Mouse (Mus musculus) G1E (cell line): ENCODE results near the gene Pnldc1. TPM values are rescaled to one million over a fixed set of nuclear protein-coding genes. Genes with fewer than 3 reads are reported as not detected.
"Not testable (repeated sequence)": the region's sequence is repeated elsewhere in the genome, so short reads cannot be mapped to it uniquely, and the experiment has no call there.

ENCODE experiments used
- ATAC-seq: 2 replicates; pipeline ENCODE4 v1.8.0; 2016; ENCODE audit warnings: mild to moderate bottlenecking; ENCODE audit not compliant: insufficient number of reproducible peaks, poor library complexity, low FRiP score, severe bottlenecking; ENCODE audit errors: extremely low read depth
- DNase-seq: peaks from one replicate; pipeline ENCODE4 v3.0.0; 2012; ENCODE audit warnings: low spot score
- H3K27me3 ChIP-seq: 2 replicates; pipeline ENCODE4 v1.6.1; 2012; ENCODE audit warnings: mild to moderate bottlenecking, low read length, inconsistent platforms; ENCODE audit not compliant: insufficient read depth
- H3K36me3 ChIP-seq: replicated peaks from 2 replicates; pipeline ENCODE3; 2012; ENCODE audit warnings: mild to moderate bottlenecking, inconsistent platforms
- H3K4me1 ChIP-seq: 2 replicates; pipeline ENCODE4 v1.6.1; 2012; ENCODE audit warnings: low read depth, low read length, inconsistent platforms, mixed read lengths; ENCODE audit not compliant: insufficient read depth
- H3K4me3 ChIP-seq: 2 replicates; pipeline ENCODE4 v1.5.1; 2012; ENCODE audit warnings: low read depth, mild to moderate bottlenecking, inconsistent platforms, low read length, moderate library complexity, mixed read lengths
- H3K9me3 ChIP-seq: replicated peaks from 2 replicates; pipeline ENCODE4 v1.6.1; 2012; ENCODE audit warnings: inconsistent platforms
- CTCF ChIP-seq: IDR thresholded peaks from 2 replicates; pipeline ENCODE4 v1.5.1; 2012; ENCODE audit warnings: low read depth, low read length, inconsistent platforms, mixed read lengths
- GATA1 ChIP-seq: IDR thresholded peaks from 2 replicates; pipeline ENCODE4 v1.6.1; 2012; ENCODE audit warnings: borderline replicate concordance, low read length, inconsistent platforms, mixed read lengths
- GATA2 ChIP-seq: IDR thresholded peaks from 2 replicates; pipeline ENCODE4 v1.6.1; 2012; ENCODE audit warnings: low read depth, low read length, inconsistent platforms, borderline replicate concordance
- POLR2AphosphoS5 ChIP-seq: IDR thresholded peaks from 2 replicates; pipeline ENCODE4 v1.6.1; 2012; ENCODE audit warnings: low read depth, low read length, inconsistent platforms; ENCODE audit not compliant: insufficient replicate concordance
- TAL1 ChIP-seq: conservative IDR thresholded peaks from 2 replicates; pipeline ENCODE4 v1.6.1; 2012; ENCODE audit warnings: low read depth, low read length, inconsistent platforms, mixed read lengths
- polyA plus RNA-seq: library from polyadenylated mRNA; stranded (reverse); fragments of >175 nt; gene quantifications from 2 replicates; pipeline ENCODE4 v1.2.3, GENCODE M21; 2012
- total RNA-seq, 2 experiments: library from RNA; stranded (forward) in 1 of 2; stranded (reverse) in 1 of 2; fragments of 200-1000 nt in 1 of 2; fragments of >200 nt in 1 of 2; fragmentation: Nextera tagmentation in 1 of 2; gene quantifications; 2 replicates each; pipeline ENCODE4 v1.2.3; 2014 to 2017

The Pnldc1 gene
- total and polyA plus RNA-seq, 3 experiments: 1.5 to 3.8 TPM; not detected in 1

- peaks cover 3% of the 10 kb centered on the region; the same call in 1 of the 2 replicates for H3K27me3 ChIP-seq
- H3K36me3 ChIP-seq: peaks cover 34% of the 10 kb centered on the region
- H3K4me3 ChIP-seq: no peak within 1 kb of the TSS; the same call in 1 of the 2 replicates
- H3K4me1 ChIP-seq: peaks cover 6% of the 10 kb centered on the region
- TF ChIP-seq POLR2AphosphoS5 (no peak), GATA2 (no peak), CTCF (no peak), GATA1 (no peak), TAL1 (no peak)
- DNase-seq: no peak
- no peak for ATAC-seq
- no peaks in the 10 kb centered on the region for H3K9me3 ChIP-seq
Observed at GRCm38 (mm10) chr17:12940151-12940805, 30.2 kb upstream of the Pnldc1 start, which contains the start of gene Acat3. TSS of gene Acat3 (minus strand) at chr17:12940600.

GRCm38 (mm10) chr17:12939377-12940148 is 29.5 kb upstream of the Pnldc1 start:
- peaks cover 27% of the 10 kb centered on the region for H3K36me3 ChIP-seq
- H3K27me3 ChIP-seq, ATAC-seq, H3K4me1 ChIP-seq, H3K9me3 ChIP-seq, DNase-seq, H3K4me3 ChIP-seq: not testable (repeated sequence)

- no peak overlapping the region for H3K4me3 ChIP-seq
- H3K9me3 ChIP-seq: no peaks in the 10 kb centered on the region
- TF ChIP-seq GATA2: no peak
- TF ChIP-seq POLR2AphosphoS5: no peak
- TF ChIP-seq GATA1: no peak
- TF ChIP-seq TAL1: no peak
- no peak for TF ChIP-seq CTCF
- peaks cover 14% of the 10 kb centered on the region for H3K36me3 ChIP-seq
- peaks cover 3% of the 10 kb centered on the region; the same call in 1 of the 2 replicates for H3K27me3 ChIP-seq
- DNase-seq (no peak), ATAC-seq (no peak)
- H3K4me1 ChIP-seq: peaks cover 6% of the 10 kb centered on the region
Observed at GRCm38 (mm10) chr17:12938077-12938476, 28.0 kb upstream of the Pnldc1 start.

GRCm38 (mm10) chr17:12937412-12937970 is 27.5 kb upstream of the Pnldc1 start:
- peaks cover 3% of the 10 kb centered on the region; the same call in 1 of the 2 replicates for H3K27me3 ChIP-seq
- TF ChIP-seq GATA2: no peak
- TF ChIP-seq GATA1: no peak
- TF ChIP-seq TAL1: no peak
- TF ChIP-seq POLR2AphosphoS5: no peak
- TF ChIP-seq CTCF: no peak
- no peaks in the 10 kb centered on the region for H3K9me3 ChIP-seq
- H3K4me3 ChIP-seq: no peak overlapping the region
- ATAC-seq (no peak), DNase-seq (no peak)
- H3K4me1 ChIP-seq: peaks cover 6% of the 10 kb centered on the region
- peaks cover 8% of the 10 kb centered on the region for H3K36me3 ChIP-seq

- no peak for ATAC-seq
- no peak for TF ChIP-seq GATA2
- TF ChIP-seq CTCF: no peak
- TF ChIP-seq TAL1: no peak
- no peak for TF ChIP-seq GATA1
- TF ChIP-seq POLR2AphosphoS5: no peak
Observed at GRCm38 (mm10) chr17:12935719-12936118, 25.7 kb upstream of the Pnldc1 start.

GRCm38 (mm10) chr17:12931576-12931975 is 21.5 kb upstream of the Pnldc1 start:
- H3K4me3 ChIP-seq, ATAC-seq, H3K9me3 ChIP-seq, H3K36me3 ChIP-seq, H3K4me1 ChIP-seq, H3K27me3 ChIP-seq, DNase-seq: not testable (repeated sequence)

More at GRCm38 (mm10) chr17:12935719-12936118, 25.7 kb upstream of the Pnldc1 start:
- no peak for DNase-seq
- Histone ChIP-seq H3K4me3 (no peak overlapping the region), H3K27me3 (peaks cover 3% of the 10 kb centered on the region; the same call in 1 of the 2 replicates), H3K36me3 (no peaks in the 10 kb centered on the region), H3K9me3 (no peaks in the 10 kb centered on the region), H3K4me1 (peaks cover 6% of the 10 kb centered on the region)

- no peaks in the 10 kb centered on the region for H3K27me3 ChIP-seq
- DNase-seq (no peak), ATAC-seq (no peak)
- no peak for TF ChIP-seq GATA1
- TF ChIP-seq CTCF: no peak
- no peak for TF ChIP-seq TAL1
- no peak for TF ChIP-seq GATA2
- TF ChIP-seq POLR2AphosphoS5: no peak
- H3K4me1 ChIP-seq: peaks cover 11% of the 10 kb centered on the region
- H3K4me3 ChIP-seq: no peak overlapping the region
- H3K9me3 ChIP-seq: no peaks in the 10 kb centered on the region
- peaks cover 62% of the 10 kb centered on the region for H3K36me3 ChIP-seq
Observed at GRCm38 (mm10) chr17:12925703-12926180, 15.7 kb upstream of the Pnldc1 start.
